Mouse (Mus musculus) adrenal gland, postnatal 14 days (tissue): ENCODE data around the gene Cobll1. TPM values are rescaled to one million over a fixed set of nuclear protein-coding genes. Genes with fewer than 3 reads are reported as not detected.

Source experiments
- DNase-seq: peaks from one replicate; pipeline ENCODE4 v3.0.0; 2021; ENCODE audit warnings: mixed read lengths
- total RNA-seq: library from RNA; stranded (reverse); gene quantifications from 2 replicates; pipeline ENCODE4 v1.2.3, GENCODE M21; 2021

Gene Cobll1
- total RNA-seq, 1 experiment from 2014 or later: 216 TPM

- DNase-seq: peak; percentile 59
Measured at GRCm38 (mm10) chr2:65145421-65146117, 93.6 kb downstream of the Cobll1 start.

DNA sequence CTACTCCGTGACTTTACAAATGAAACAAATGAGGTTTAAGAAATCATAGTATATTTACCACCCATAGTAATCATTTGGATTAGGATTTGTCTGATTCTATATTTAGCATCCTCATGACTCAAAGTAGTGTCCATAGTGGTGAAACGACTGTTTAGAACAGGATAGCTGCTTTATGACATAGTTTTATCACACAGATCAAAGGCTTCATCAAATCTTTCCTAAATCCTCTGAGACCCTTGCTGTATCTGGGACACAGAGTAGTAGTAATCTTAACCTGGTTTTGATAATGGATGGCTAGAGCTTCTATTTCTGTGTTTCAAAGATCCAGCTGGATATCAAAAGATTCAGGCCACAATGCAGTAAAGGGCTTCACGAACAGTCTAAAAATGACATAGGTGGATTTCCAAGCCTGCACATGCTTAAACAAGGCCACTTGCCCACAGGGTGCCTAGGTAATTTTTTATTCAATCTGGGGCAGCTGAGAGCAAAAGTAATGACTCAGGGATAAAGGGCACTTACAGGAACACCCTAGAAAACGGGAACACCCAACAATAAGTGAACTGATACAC lies 98.0 kb downstream of the Cobll1 start:
- no peak for DNase-seq

DNA sequence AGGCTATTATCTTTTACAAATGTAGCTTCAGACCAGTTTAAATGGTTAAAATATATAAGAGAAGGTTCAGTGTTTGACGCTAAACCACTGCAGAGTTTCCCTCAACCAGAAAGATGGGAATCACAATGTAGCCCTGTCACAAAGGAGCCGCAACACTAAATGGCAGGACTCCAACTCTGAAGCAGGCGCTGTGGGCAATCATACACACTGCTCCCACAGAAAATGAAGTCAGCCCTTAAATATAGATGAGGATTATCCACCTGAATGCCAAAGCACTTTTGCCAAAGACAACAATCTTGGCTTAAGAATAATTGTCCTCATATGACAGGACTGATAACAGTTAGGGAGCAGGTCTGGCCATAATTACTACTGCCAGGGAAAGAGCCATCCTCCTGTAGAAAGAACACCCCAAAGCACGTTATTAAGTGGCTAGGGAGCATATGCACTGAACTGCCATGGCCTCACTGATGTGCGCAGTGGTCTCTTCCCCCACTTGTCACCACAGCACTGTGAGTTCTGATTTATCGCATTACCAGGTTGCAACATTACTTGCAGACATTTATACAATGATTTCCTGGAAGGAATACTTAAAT lies 98.8 kb downstream of the Cobll1 start:
- DNase-seq: no peak

DNA sequence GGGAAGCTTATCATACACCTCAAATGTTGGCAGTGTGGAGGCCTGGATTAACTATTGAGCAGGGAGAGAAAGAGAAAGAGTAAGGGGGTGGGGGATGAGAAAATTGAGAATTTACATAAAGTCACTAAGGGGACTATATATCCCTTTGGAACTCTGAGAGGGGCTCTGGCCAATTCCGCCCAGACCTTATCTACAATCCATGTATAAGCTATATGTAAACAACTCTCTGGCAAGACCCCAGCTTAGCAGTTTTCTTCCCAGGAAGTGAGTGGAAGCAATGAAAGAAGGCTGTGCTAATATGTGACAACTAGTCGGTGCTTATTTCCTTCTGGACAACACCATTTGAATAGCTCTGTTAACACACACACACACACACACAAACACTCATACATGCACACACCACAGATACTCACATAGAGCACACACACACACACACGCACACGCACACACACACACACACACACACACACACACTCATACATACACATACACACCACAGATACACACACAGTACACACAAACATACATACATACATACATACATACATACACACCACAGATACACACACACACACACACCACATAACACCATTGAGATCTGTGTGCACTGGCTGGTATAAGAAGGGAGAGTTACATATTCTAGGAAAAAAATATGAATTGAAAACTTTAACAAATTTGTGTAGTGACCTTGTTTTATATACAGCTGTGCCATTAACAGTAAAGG lies 99.4 kb downstream of the Cobll1 start:
- no peak for DNase-seq

GRCm38 (mm10) chr2:65138992-65139391 lies 100.2 kb downstream of the Cobll1 start:
- DNase-seq: no peak

DNA sequence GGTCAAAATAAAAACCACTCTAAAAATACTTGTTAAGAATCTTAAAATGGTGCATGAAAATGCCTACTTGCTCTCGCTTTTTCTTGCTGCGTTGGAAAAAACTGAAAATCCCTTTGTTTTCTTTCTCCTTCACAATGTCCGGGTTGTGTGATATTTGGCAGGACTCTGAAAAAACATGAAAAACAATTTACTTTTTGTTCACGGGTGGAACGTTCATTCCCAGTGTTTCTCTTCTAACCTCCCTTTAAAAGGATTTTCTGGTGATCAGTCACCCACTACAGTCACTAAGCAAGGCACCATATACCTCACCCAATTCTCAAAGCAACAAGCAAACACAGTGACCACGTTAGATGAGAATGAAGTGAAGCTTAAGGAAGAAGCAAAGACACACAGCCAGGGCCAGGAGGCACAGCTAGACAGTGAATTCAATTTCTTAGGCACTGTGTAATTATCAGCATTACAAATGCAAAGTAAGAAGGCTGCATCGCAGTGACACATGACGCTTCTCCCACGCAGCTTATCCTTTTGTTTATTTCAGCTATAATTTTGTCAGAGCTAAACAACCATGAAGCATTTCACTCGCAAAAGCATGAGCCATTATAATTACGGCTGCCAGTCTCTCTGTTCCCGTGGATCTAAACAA lies 112.9 kb downstream of the Cobll1 start:
- DNase-seq: no peak

DNA sequence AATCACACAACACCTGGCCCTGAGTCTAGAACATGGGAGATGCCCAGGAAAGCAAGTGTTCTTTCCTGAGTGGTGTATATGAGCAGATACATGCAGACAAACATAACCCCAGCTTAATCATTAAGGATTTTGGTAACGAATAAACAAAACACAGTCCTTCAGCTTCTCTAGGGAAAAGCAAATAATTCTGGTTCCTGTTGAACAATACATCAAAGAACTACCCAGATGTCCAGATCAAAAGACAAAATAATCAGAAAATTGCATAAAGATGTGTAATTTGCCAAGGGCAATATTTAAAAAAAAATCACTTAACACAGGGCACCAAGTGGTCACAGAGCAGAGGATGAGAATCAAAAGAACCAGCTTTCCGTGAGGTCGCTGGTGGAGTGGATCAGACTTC lies 115.5 kb downstream of the Cobll1 start:
- DNase-seq: no peak

- DNase-seq: peak; percentile 70
Measured at GRCm38 (mm10) chr2:65121435-65121834, 117.8 kb downstream of the Cobll1 start.

DNA sequence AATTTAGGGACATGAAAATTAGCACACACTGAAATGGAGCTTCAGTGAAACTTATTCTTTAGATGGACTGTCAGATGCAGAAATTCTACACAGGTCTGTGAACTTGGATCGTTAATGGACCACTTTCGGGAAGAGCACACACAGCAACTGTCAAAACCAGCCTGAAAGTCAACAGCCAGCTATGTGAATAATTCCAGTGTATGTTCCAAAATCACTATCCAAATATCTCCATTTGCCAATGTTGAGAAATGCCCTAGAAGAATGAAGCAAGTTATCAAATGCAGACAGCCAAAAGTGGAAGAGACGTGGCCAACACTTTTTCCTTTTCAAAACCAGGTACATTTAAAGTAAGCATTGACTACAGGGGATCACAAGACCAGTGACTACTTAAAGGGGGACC lies 118.2 kb downstream of the Cobll1 start:
- DNase-seq: no peak

DNA sequence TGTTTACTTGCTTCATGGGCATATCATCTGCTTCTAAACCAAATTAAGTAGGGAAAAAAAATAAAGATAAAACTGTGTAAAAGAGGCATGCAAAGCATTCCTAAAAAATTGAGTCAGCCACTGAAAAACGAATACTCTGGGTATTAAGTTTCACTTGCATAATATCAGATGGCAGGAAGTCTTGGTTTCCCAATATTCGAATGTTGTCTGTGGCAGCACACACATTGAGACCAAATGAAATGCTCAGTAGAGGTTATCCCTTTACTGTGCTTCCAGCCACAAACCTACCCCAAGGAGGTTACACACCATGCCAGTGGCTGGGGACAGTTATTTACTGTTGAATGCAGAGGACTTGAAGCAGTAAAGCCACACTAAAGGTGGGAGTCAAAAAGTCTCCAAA lies 119.1 kb downstream of the Cobll1 start:
- DNase-seq: no peak

GRCm38 (mm10) chr2:65119667-65120066 lies 119.5 kb downstream of the Cobll1 start:
- no peak for DNase-seq

DNA sequence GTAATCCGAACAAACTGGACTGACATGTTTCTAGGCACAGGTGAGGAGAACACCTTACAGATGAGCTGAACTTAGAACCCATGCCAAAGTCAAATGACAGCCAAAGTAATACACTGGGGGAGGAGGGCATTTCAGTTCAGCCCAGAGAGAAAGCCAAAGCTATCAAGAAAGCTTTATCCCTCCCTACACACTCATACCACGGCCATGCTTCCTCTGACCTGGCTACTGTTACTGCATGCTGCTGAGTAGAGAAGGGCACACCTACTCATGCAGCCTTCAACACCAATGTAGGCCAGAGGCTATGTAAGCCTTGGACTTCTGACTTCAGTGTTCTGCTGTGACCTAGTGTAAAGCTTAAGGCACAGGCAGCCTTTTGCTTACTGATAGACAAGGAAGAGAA lies 120.1 kb downstream of the Cobll1 start:
- DNase-seq: no peak

GRCm38 (mm10) chr2:65117859-65118258 lies 121.3 kb downstream of the Cobll1 start:
- DNase-seq: no peak

- no peak for DNase-seq
Measured at GRCm38 (mm10) chr2:65116428-65117125, 122.6 kb downstream of the Cobll1 start.

DNA sequence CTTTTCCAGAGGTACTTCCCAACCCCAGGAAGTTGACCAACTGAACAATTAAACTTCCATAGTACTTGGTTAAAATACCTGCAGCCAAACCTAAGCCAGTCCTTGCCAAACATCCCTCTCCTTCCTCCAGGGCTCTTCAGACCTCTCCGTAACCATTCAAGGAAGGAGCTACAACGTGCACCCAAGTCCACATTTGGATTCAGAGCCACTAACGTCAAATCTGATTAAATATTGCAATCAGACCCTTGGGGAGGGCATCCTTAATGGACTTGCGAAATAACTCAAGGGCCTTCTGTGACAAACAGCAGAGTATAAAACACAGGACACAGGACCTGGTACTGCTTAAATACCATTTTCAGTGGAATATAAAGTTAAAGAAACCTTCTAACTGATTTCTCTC lies 126.0 kb downstream of the Cobll1 start:
- peak; percentile 14 for DNase-seq

DNA sequence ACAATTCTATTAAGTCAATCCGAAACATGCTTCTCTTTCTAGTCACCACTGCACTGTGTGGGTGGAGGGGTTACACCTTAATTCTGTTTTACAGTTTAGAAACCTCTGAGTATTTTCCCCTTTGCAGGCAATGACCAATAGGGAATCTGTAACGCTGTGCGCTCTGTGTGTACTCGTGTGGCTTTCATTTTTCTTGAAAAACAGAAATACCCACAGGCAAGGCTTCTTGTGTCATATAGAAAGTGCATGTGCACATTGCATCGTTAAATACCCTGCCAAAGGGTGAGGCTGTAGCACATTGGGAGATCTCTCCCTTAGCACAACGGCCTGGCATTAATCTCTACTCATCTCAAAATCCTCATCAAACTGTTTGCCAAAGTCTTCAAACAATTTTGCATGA lies 134.6 kb downstream of the Cobll1 start:
- no peak for DNase-seq

DNA sequence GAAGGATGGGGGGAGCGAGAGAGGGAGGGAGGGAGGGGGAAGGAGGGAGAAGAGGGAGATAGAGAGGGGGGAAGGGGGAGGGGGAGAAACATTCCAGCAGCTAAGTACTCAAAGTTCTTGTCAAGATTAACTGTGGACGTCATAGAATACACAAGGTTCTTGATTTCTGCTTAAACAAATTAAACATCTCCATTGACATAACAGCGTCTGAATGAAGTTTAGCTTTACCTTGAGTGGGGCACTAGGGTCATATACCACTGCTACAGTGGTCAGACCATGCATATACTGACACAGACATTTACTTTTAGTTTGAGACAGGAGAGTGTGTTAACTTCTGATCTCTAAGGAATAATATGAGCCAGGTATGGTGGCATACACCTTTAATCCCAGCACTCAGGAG lies 135.4 kb downstream of the Cobll1 start:
- DNase-seq: no peak

DNA sequence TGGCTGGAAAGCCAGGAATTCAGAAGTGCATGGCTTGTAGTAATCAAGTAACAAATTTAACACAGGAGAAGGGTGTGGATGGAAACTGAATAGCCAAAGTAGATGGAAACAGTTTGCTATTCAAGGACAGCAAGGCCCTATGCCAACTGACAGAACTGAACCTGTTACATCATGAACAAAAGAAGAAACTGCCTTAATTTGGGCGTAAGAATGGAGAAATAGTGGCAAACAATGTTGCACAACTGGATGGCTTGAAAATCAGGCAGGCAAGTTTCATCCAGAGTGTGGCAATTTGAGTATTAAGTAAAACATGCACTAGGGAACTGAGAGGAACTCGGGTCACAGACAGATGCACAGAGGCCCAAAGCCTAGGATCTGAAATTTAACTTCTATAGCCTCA lies 137.8 kb downstream of the Cobll1 start:
- peak; percentile 33 for DNase-seq

DNA sequence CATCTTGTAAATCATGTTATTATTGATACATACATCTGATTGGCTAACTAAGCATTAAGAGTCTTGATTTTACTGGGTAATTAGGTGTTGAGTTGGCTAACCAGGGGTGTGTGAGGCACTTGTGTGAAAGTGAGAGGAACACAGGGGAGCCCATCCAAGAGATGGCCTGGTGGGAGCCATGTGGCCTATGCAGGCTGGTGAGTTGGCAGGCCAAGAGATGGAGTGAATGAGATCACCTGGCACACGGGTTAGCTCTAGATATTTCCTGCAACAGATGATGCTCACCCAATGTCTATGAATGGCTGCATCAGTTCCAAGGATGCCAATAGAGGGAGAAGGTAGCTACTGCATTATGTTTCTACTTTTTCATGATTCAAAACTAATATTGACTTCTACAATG lies 139.2 kb downstream of the Cobll1 start:
- DNase-seq: no peak

DNA sequence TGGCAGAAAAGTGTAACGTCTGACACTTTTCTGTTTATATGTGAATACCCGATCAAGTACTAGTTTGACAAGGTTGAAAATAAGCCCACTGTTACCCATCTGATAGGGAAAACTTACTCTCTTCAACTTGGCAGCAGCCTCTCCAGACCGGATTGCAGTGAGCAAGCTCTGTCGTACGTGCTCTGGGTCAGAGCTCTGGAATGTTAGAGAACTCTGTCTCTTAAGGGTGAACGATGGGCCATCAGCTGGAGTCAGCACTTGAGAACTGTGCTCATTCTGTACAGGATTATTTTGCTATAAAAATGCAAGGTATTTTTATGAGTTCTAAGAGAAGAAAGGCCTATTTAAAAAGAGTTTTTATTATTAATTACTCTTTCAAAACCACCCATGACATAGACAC lies 143.6 kb downstream of the Cobll1 start:
- no peak for DNase-seq

DNA sequence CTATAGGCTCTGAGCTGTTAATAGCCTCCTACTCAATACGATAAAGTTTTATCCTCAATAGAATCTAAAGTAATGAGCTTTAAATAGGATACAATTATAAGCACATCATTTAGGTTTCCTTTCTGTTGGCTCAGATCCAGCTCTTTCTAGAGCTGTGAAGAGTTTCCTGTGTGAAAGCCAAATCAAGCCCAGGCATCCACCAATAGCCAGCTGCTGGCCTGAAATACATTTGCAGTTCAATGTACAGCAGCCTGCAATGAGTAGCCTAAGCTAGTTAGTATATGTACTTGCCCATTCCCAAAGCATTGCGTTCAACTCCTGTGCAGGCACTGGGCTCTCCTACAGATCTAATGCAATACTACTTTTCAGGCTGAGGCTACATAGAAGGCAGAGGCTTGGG lies 145.2 kb downstream of the Cobll1 start:
- DNase-seq: no peak

GRCm38 (mm10) chr2:65090986-65091385 lies 148.2 kb downstream of the Cobll1 start:
- DNase-seq: no peak
